Mouse (Mus musculus): ENCODE measurements at regions not wholly inside any gene's neighbourhood (a gene's known extent, or its start where the extent isn't known, plus 50 kb on each side); places are given as distances from the start of the nearest gene placed in this dataset. TPM values are rescaled to one million over a fixed set of nuclear protein-coding genes. Genes with fewer than 3 reads are reported as not detected.
"Not testable (repeated sequence)": the region's sequence is repeated elsewhere in the genome, so short reads cannot be mapped to it uniquely, and the experiment has no call there.

- Histone ChIP-seq H3K9ac (ENCODE audit: low read depth, low read length) (no peak overlapping the region), H3K4me3 (ENCODE audit: low read length) (no peak overlapping the region)
- 67% methylated on average over 3 of the region's 3 CpGs for WGBS
Observed at GRCm38 (mm10) chr12:114615179-114615578, 1071.5 kb downstream of the Adam6a start.

GRCm38 (mm10) chr12:114615712-114616111 lies 1072.0 kb downstream of the Adam6a start:
- H3K9ac ChIP-seq (ENCODE audit: low read depth, low read length) = no peak overlapping the region
- no peak overlapping the region for H3K4me3 ChIP-seq (ENCODE audit: low read length)
- ATAC-seq = no peak
- H3K27me3 ChIP-seq (replicated peaks; ENCODE audit: control insufficient read depth, insufficient read depth, low read length) = no peaks in the 10 kb centered on the region
- no peak overlapping the region for H3K4me2 ChIP-seq (ENCODE audit: low read depth, low read length)
- WGBS = 85% methylated on average over 1 of the region's 1 CpGs
- no peaks in the 10 kb centered on the region for H3K9me3 ChIP-seq (ENCODE audit: control insufficient read depth, low read length)
- no peaks in the 10 kb centered on the region for H3K4me1 ChIP-seq (ENCODE audit: control insufficient read depth, insufficient read depth, low read length)
- H3K36me3 ChIP-seq (ENCODE audit: control insufficient read depth, insufficient read depth, low read length) = no peaks in the 10 kb centered on the region
- no peak overlapping the region for H3K27ac ChIP-seq (ENCODE audit: low read length)

More at GRCm38 (mm10) chr12:114615179-114615578, 1071.5 kb downstream of the Adam6a start:
- no peaks in the 10 kb centered on the region for H3K27me3 ChIP-seq (replicated peaks; ENCODE audit: control insufficient read depth, insufficient read depth, low read length)
- no peaks in the 10 kb centered on the region for H3K9me3 ChIP-seq (ENCODE audit: control insufficient read depth, low read length)
- no peak overlapping the region for H3K4me2 ChIP-seq (ENCODE audit: low read depth, low read length)
- no peaks in the 10 kb centered on the region for H3K4me1 ChIP-seq (ENCODE audit: control insufficient read depth, insufficient read depth, low read length)
- no peak overlapping the region for H3K27ac ChIP-seq (ENCODE audit: low read length)
- no peak for ATAC-seq
- H3K36me3 ChIP-seq (ENCODE audit: control insufficient read depth, insufficient read depth, low read length) = no peaks in the 10 kb centered on the region

- H3K9ac ChIP-seq (ENCODE audit: low read depth, low read length) = no peak overlapping the region
- no peaks in the 10 kb centered on the region for H3K36me3 ChIP-seq (ENCODE audit: control insufficient read depth, insufficient read depth, low read length)
- H3K9me3 ChIP-seq (ENCODE audit: control insufficient read depth, low read length) = no peaks in the 10 kb centered on the region
- H3K4me1 ChIP-seq (ENCODE audit: control insufficient read depth, insufficient read depth, low read length) = no peaks in the 10 kb centered on the region
- 62% methylated on average over 1 of the region's 1 CpGs for WGBS
- H3K27ac ChIP-seq (ENCODE audit: low read length) = no peak overlapping the region
- ATAC-seq = no peak
- H3K27me3 ChIP-seq (replicated peaks; ENCODE audit: control insufficient read depth, insufficient read depth, low read length) = no peaks in the 10 kb centered on the region
- H3K4me3 ChIP-seq (ENCODE audit: low read length) = no peak overlapping the region
- H3K4me2 ChIP-seq (ENCODE audit: low read depth, low read length) = no peak overlapping the region
Observed at GRCm38 (mm10) chr12:114641089-114641488, 1097.4 kb downstream of the Adam6a start.

GRCm38 (mm10) chr12:114646372-114646771 lies 1102.7 kb downstream of the Adam6a start:
- Histone ChIP-seq H3K9ac (ENCODE audit: low read depth, low read length) (no peak overlapping the region), H3K27me3 (replicated peaks; ENCODE audit: control insufficient read depth, insufficient read depth, low read length) (no peaks in the 10 kb centered on the region), H3K36me3 (ENCODE audit: control insufficient read depth, insufficient read depth, low read length) (no peaks in the 10 kb centered on the region), H3K4me3 (ENCODE audit: low read length) (no peak overlapping the region), H3K4me2 (ENCODE audit: low read depth, low read length) (no peak overlapping the region), H3K27ac (ENCODE audit: low read length) (no peak overlapping the region), H3K9me3 (ENCODE audit: control insufficient read depth, low read length) (no peaks in the 10 kb centered on the region), H3K4me1 (ENCODE audit: control insufficient read depth, insufficient read depth, low read length) (no peaks in the 10 kb centered on the region)
- ATAC-seq = no peak
- 79% methylated on average over 3 of the region's 3 CpGs for WGBS

- 75% methylated on average over 1 of the region's 1 CpGs for WGBS
- H3K4me3 ChIP-seq (ENCODE audit: low read length); H3K27me3 ChIP-seq (replicated peaks; ENCODE audit: control insufficient read depth, insufficient read depth, low read length); ATAC-seq; H3K4me1 ChIP-seq (ENCODE audit: control insufficient read depth, insufficient read depth, low read length); H3K27ac ChIP-seq (ENCODE audit: low read length); H3K36me3 ChIP-seq (ENCODE audit: control insufficient read depth, insufficient read depth, low read length); H3K9ac ChIP-seq (ENCODE audit: low read depth, low read length); H3K4me2 ChIP-seq (ENCODE audit: low read depth, low read length); H3K9me3 ChIP-seq (ENCODE audit: control insufficient read depth, low read length): not testable (repeated sequence)
Observed at GRCm38 (mm10) chr12:114650432-114651101, 1106.9 kb downstream of the Adam6a start.

- not testable (repeated sequence) for H3K36me3 ChIP-seq (ENCODE audit: control insufficient read depth, insufficient read depth, low read length)
Observed at GRCm38 (mm10) chr12:114657134-114657533, 1113.4 kb downstream of the Adam6a start.

More at GRCm38 (mm10) chr12:114657134-114657533, 1113.4 kb downstream of the Adam6a start:
- WGBS = no CpG with 5 or more reads among the region's 2 CpGs
- H3K27ac ChIP-seq (ENCODE audit: low read length); H3K4me2 ChIP-seq (ENCODE audit: low read depth, low read length); ATAC-seq; H3K4me1 ChIP-seq (ENCODE audit: control insufficient read depth, insufficient read depth, low read length); H3K4me3 ChIP-seq (ENCODE audit: low read length); H3K9ac ChIP-seq (ENCODE audit: low read depth, low read length); H3K9me3 ChIP-seq (ENCODE audit: control insufficient read depth, low read length); H3K27me3 ChIP-seq (replicated peaks; ENCODE audit: control insufficient read depth, insufficient read depth, low read length): not testable (repeated sequence)

Small RNA genes in the stretch of these regions (microRNA-seq; reads per million reads assigned to microRNA genes)
- gene Mir7094-1 = not detected
- not detected for gene Mir7094-2

Data from intestine, embryonic 16.5 days (tissue).